Mouse (Mus musculus): ENCODE results near the gene Tmem59l.

- TF ChIP-seq POLR2A (IDR thresholded peaks at IDR 0.05; ENCODE audit: insufficient read depth, low read depth, low read length), result no peak
- no peak for TF ChIP-seq CTCF (IDR thresholded peaks at IDR 0.05)
- no peak for TF ChIP-seq EP300 (IDR thresholded peaks at IDR 0.05; ENCODE audit: insufficient read depth, low read depth, low read length)
Measured at GRCm38 (mm10) chr8:70465701-70466100, 21.5 kb downstream of the Tmem59l start.

All from heart, adult 2 months (tissue).